Mouse (Mus musculus) cerebellum, adult 2 months (tissue): ENCODE results near the gene Kcnt2. TPM values are rescaled to one million over a fixed set of nuclear protein-coding genes. Genes with fewer than 3 reads are reported as not detected.

ENCODE experiments used
- DNase-seq, 2 experiments: peaks; one replicate each; pipeline ENCODE4 v3.0.0; 2021
- H3K27ac ChIP-seq: fragments of 200-500 bp; 2 replicates; pipeline ENCODE4 v1.5.1; 2012; ENCODE audit warnings: low read length, control low read depth, inconsistent platforms; ENCODE audit not compliant: insufficient read depth
- H3K27me3 ChIP-seq: fragments of 200-500 bp; 2 replicates; pipeline ENCODE4 v1.6.1; 2012; ENCODE audit warnings: inconsistent platforms, mild to moderate bottlenecking, low read length, moderate library complexity; ENCODE audit not compliant: control insufficient read depth, insufficient read depth
- H3K4me1 ChIP-seq: fragments of 200-500 bp; 2 replicates; pipeline ENCODE4 v1.6.1; 2011; ENCODE audit warnings: low read length; ENCODE audit not compliant: control insufficient read depth, insufficient read depth
- H3K4me3 ChIP-seq: fragments of 200-500 bp; replicated peaks from 2 replicates; pipeline ENCODE3; 2011; ENCODE audit warnings: mild to moderate bottlenecking, low read depth, low read length, control low read depth; ENCODE audit not compliant: insufficient read depth
- CTCF ChIP-seq: fragments of 200-500 bp; IDR thresholded peaks from 2 replicates; pipeline ENCODE4 v1.5.1; 2011; ENCODE audit warnings: low read depth, mild to moderate bottlenecking, control low read depth, low read length, moderate library complexity, borderline replicate concordance; ENCODE audit not compliant: insufficient read depth
- POLR2A ChIP-seq: fragments of 200-500 bp; IDR thresholded peaks from 2 replicates; pipeline ENCODE4 v1.6.1; 2011; ENCODE audit warnings: low read length, control low read depth, borderline replicate concordance; ENCODE audit not compliant: insufficient read depth
- WGBS: fragments of 180-500 bp; shearing (Covaris S2); methylation state at CpG from one replicate; pipeline ENCODE4 v1.1.7; 2018; 5-methylcytosine and 5-hydroxymethylcytosine counted together
- polyA plus RNA-seq: library from polyadenylated mRNA; depleted of rRNA; stranded (reverse); fragments of >200 nt; gene quantifications from 2 replicates; pipeline ENCODE4 v1.2.3, GENCODE M21; 2012

Gene Kcnt2
- polyA plus RNA-seq, 1 experiment = 0.72 TPM

- Histone ChIP-seq H3K27me3 (no peaks in the 10 kb centered on the region), H3K27ac (no peak overlapping the region), H3K4me1 (no peaks in the 10 kb centered on the region), H3K4me3 (no peak overlapping the region)
- TF ChIP-seq CTCF = no peak
- TF ChIP-seq POLR2A = no peak
- no peak for DNase-seq
These were observed 288.9 kb downstream of the Kcnt2 start for GRCm38 (mm10) chr1:140534849-140535248.

- no peaks in the 10 kb centered on the region for H3K4me1 ChIP-seq
- H3K27me3 ChIP-seq = no peaks in the 10 kb centered on the region
- TF ChIP-seq POLR2A = no peak
- TF ChIP-seq CTCF = no peak
- no peak overlapping the region for H3K4me3 ChIP-seq
- DNase-seq = no peak
- WGBS = 70% methylated on average over 3 of the region's 3 CpGs
- H3K27ac ChIP-seq = no peak overlapping the region
These were observed 296.1 kb downstream of the Kcnt2 start for GRCm38 (mm10) chr1:140542066-140542465.

- H3K27ac ChIP-seq = no peak overlapping the region
- no peaks in the 10 kb centered on the region for H3K27me3 ChIP-seq
- DNase-seq = no peak
- H3K4me1 ChIP-seq = no peaks in the 10 kb centered on the region
- H3K4me3 ChIP-seq = no peak overlapping the region
- TF ChIP-seq POLR2A = no peak
These were observed 302.8 kb downstream of the Kcnt2 start for GRCm38 (mm10) chr1:140548711-140549110.

GRCm38 (mm10) chr1:140560801-140561200, 314.8 kb downstream of the Kcnt2 start:
- H3K4me3 ChIP-seq = no peak overlapping the region
- H3K27ac ChIP-seq = no peak overlapping the region
- H3K27me3 ChIP-seq = no peaks in the 10 kb centered on the region
- no peak for DNase-seq
- no peak for TF ChIP-seq POLR2A
- TF ChIP-seq CTCF = no peak
- no peaks in the 10 kb centered on the region for H3K4me1 ChIP-seq

- TF ChIP-seq POLR2A (no peak), CTCF (no peak)
- 91% methylated on average over 7 of the region's 7 CpGs for WGBS
- no peak overlapping the region for H3K4me3 ChIP-seq
- H3K27ac ChIP-seq = no peak overlapping the region
- no peak for DNase-seq
- no peaks in the 10 kb centered on the region for H3K27me3 ChIP-seq
- no peaks in the 10 kb centered on the region for H3K4me1 ChIP-seq
These were observed 326.2 kb downstream of the Kcnt2 start for GRCm38 (mm10) chr1:140572141-140572540.

GRCm38 (mm10) chr1:140578607-140579006, 332.6 kb downstream of the Kcnt2 start:
- Histone ChIP-seq H3K27me3 (no peaks in the 10 kb centered on the region), H3K27ac (no peak overlapping the region), H3K4me3 (no peak overlapping the region), H3K4me1 (no peaks in the 10 kb centered on the region)
- 95% methylated on average over 3 of the region's 3 CpGs for WGBS
- no peak for DNase-seq
- TF ChIP-seq CTCF (no peak), POLR2A (no peak)

- H3K27ac ChIP-seq = no peak overlapping the region
- no peak overlapping the region for H3K4me3 ChIP-seq
- H3K4me1 ChIP-seq = no peaks in the 10 kb centered on the region
- TF ChIP-seq CTCF = no peak
- no peak for DNase-seq
- no peaks in the 10 kb centered on the region for H3K27me3 ChIP-seq
- 73% methylated on average over 3 of the region's 3 CpGs for WGBS
These were observed 342.3 kb downstream of the Kcnt2 start for GRCm38 (mm10) chr1:140588302-140588701.

GRCm38 (mm10) chr1:140608765-140609297, 362.9 kb downstream of the Kcnt2 start:
- H3K27me3 ChIP-seq = no peaks in the 10 kb centered on the region
- 92% methylated on average over 4 of the region's 4 CpGs for WGBS

More at GRCm38 (mm10) chr1:140608765-140609297, 362.9 kb downstream of the Kcnt2 start:
- no peaks in the 10 kb centered on the region for H3K4me1 ChIP-seq
- H3K27ac ChIP-seq = no peak overlapping the region
- DNase-seq = no peak
- no peak overlapping the region for H3K4me3 ChIP-seq
- TF ChIP-seq CTCF = no peak
- TF ChIP-seq POLR2A = no peak
